Mouse (Mus musculus) ovary, adult 2 months (tissue): ENCODE measurements around the gene 5730455P16Rik. TPM values are rescaled to one million over a fixed set of nuclear protein-coding genes. Genes with fewer than 3 reads are reported as not detected.

ENCODE experiments used
- polyA plus RNA-seq: library from polyadenylated mRNA; depleted of rRNA; stranded (reverse); fragments of >200 nt; gene quantifications from 2 replicates; pipeline ENCODE4 v1.2.3, GENCODE M21; 2012; rRNA removed

5730455P16Rik gene
- polyA plus RNA-seq = 3.5 and 4.7 TPM in 2 replicates

DNA sequence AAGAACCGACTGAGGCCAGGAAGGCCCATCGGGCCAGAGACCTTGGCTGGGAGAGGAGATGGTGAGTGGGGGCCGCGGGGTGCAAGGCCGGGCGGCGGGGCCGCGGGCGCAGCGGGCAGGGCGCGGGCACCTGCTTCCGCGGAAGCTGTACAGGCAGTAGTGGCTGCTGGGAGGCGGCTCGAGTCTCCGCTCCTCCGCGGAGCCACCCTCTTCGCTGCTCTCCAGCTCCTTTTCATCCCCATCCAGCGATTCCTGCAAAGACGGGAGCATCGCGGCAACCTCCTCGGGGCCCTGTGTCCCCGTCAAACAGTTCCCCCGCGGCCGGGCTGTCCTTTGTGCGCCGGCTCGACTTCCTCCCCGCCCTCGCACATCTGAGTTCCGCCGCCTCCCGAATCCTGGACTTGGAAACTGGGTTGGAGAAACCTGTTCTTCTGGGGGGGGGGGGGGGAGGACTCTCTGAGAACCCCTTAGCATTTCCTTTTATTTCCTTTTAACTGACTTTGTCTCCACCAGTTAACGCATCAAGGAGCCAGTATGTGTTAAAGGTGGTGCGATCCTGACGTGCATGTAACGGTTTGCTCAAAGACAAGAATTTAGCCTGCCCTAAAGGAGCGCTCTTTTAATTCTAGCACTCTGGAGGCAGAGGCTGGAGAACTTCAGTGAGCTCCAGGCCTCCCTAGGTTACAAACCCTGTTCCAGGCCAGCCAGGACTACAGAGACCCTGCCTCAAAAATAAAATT, at the start of gene 5730455P16Rik:
Gene 5730455P16Rik, minus strand, starts transcription at position 323 of the 740 bp plus-strand sequence.

DNA sequence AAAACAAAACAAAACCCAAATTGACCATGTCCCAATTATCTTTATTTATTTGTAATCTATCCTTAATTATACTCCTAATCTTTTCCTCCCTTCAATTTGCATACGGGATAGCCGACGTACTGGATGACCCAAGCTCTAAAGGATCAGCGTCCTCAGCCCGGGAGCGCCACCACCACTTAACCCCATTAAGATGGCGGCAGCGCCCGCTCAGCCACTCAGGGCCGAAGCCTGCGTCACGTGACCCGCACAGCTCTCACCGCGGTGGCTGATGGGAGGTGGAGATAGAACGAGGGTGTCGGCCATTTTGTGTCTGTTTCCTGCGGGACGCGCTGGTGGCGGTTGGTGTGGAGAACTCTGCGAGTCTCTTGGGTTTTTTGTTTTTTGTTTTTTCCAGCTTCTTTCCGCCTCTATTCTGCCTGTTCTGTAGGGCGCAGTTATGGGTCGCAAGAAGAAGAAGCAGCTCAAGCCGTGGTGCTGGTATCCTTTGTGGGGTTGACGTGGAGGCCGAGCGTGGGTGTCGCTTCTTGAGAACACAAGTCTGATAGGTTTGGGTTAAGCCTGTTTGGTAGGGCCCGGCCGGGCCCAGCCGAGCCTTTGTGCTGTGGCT, 5.3 kb upstream of the 5730455P16Rik start, which contains the start of gene Zfp207:
Gene Zfp207, plus strand, starts transcription at position 261 of the 607 bp plus-strand sequence.

Other genes starting within 250 kb of the 5730455P16Rik start
- 2.4 and 3.5 TPM in 2 replicates for gene Tefm, start 235.9 kb downstream of the 5730455P16Rik start, polyA plus RNA-seq
- 8.3 and 12.6 TPM in 2 replicates for gene Adap2, start 223.9 kb downstream of the 5730455P16Rik start, polyA plus RNA-seq
- 10.9 and 16.3 TPM in 2 replicates for gene Rnf135, start 194.2 kb downstream of the 5730455P16Rik start, polyA plus RNA-seq
- gene Rhot1, start 169.0 kb downstream of the 5730455P16Rik start, polyA plus RNA-seq = 7.1 and 9.4 TPM in 2 replicates
- 5.6 and 6.6 TPM in 2 replicates for gene Rhbdl3, start 77.1 kb downstream of the 5730455P16Rik start, polyA plus RNA-seq
- gene Zfp207, start 5.2 kb upstream of the 5730455P16Rik start, polyA plus RNA-seq = 92.7 and 103 TPM in 2 replicates
- 33.1 and 54.1 TPM in 2 replicates for gene Psmd11, start 50.6 kb upstream of the 5730455P16Rik start, polyA plus RNA-seq
- gene Cdk5r1, start 99.0 kb upstream of the 5730455P16Rik start, polyA plus RNA-seq = 6.5 and 10.7 TPM in 2 replicates